Mouse (Mus musculus) thymus, postnatal 10 days (tissue): ENCODE data around the gene Itpkc.
"Not testable (repeated sequence)": the region's sequence is repeated elsewhere in the genome, so short reads cannot be mapped to it uniquely, and the experiment has no call there.

ENCODE experiments used
- DNase-seq, 2 experiments: peaks; one replicate each; pipeline ENCODE4 v3.0.0; 2021; ENCODE audit warnings: low spot score in 2 of 2

Gene Itpkc

GRCm38 (mm10) chr7:27228281-27228821, at the start of gene Itpkc:
TSS of gene Itpkc (minus strand) at chr7:27228661.
- peak; percentile 87 for DNase-seq

GRCm38 (mm10) chr7:27277191-27277590, 48.7 kb upstream of the Itpkc start:
- DNase-seq = no peak

GRCm38 (mm10) chr7:27276021-27276420, 47.6 kb upstream of the Itpkc start:
- DNase-seq = no peak

GRCm38 (mm10) chr7:27274916-27275315, 46.5 kb upstream of the Itpkc start:
- DNase-seq = no peak

- DNase-seq = peak in 1 of 2 experiments; percentile 23
These were observed 45.4 kb upstream of the Itpkc start for GRCm38 (mm10) chr7:27273739-27274351.

- DNase-seq = no peak
These were observed 43.0 kb upstream of the Itpkc start for GRCm38 (mm10) chr7:27271423-27271822.

- DNase-seq = no peak
These were observed 38.2 kb upstream of the Itpkc start for GRCm38 (mm10) chr7:27266515-27267128.

- DNase-seq = no peak
These were observed 36.3 kb upstream of the Itpkc start for GRCm38 (mm10) chr7:27264761-27265160.

GRCm38 (mm10) chr7:27261888-27262287, 33.4 kb upstream of the Itpkc start:
- DNase-seq = no peak

- no peak for DNase-seq
These were observed 32.4 kb upstream of the Itpkc start for GRCm38 (mm10) chr7:27260856-27261255.

- DNase-seq = no peak
These were observed 31.3 kb upstream of the Itpkc start for GRCm38 (mm10) chr7:27259771-27260170.

- peak in 1 of 2 experiments; percentile 11 for DNase-seq
These were observed 30.8 kb upstream of the Itpkc start for GRCm38 (mm10) chr7:27259271-27259721.

GRCm38 (mm10) chr7:27258205-27258899, 29.9 kb upstream of the Itpkc start, which contains the start of gene Numbl:
TSS of gene Numbl (plus strand) at chr7:27258433.
- peak; percentile 89 to 91 for DNase-seq

- DNase-seq = no peak
These were observed 29.4 kb upstream of the Itpkc start for GRCm38 (mm10) chr7:27257852-27258204.

GRCm38 (mm10) chr7:27257046-27257851, 28.8 kb upstream of the Itpkc start:
- no peak for DNase-seq

- DNase-seq = no peak
These were observed 27.3 kb upstream of the Itpkc start for GRCm38 (mm10) chr7:27255721-27256120.

GRCm38 (mm10) chr7:27251946-27252345, 23.5 kb upstream of the Itpkc start:
- DNase-seq = no peak

GRCm38 (mm10) chr7:27249928-27250327, 21.5 kb upstream of the Itpkc start:
- DNase-seq = no peak

GRCm38 (mm10) chr7:27249146-27249545, 20.7 kb upstream of the Itpkc start:
- no peak for DNase-seq

GRCm38 (mm10) chr7:27244088-27244487, 15.6 kb upstream of the Itpkc start:
- DNase-seq = not testable (repeated sequence)

- DNase-seq = no peak
These were observed 14.8 kb upstream of the Itpkc start for GRCm38 (mm10) chr7:27243211-27243610.

GRCm38 (mm10) chr7:27238568-27238967, 10.1 kb upstream of the Itpkc start:
- DNase-seq = no peak
